Comparison of ENCODE assay signal across 15 mouse cellular contexts in genomic region chr9:121058538-121058937, GRCm38 (mm10).
DNase-seq lines count a peak whose midpoint lies in the region; ATAC-seq and TF ChIP-seq lines count a peak whose summit lies in the region.
"Had no signal": no experiment of that assay in that cellular context is flagged by ENCODE, and none has a peak within 500 bp of the region (broad histone marks: within the 10 kb centered on the region; RNA-seq: fewer than 3 reads in every experiment).

No protein-coding gene starts in this region.

- no peak for DNase-seq in embryonic facial prominence, embryonic 10.5 days (ENCODE audit: low spot score)
- no peak for DNase-seq in hindbrain, embryonic 10.5 days (ENCODE audit: low spot score)
- DNase-seq in layer of hippocampus, adult 2 months (ENCODE audit: low spot score in 2 of 2), result no peak
- no peak for DNase-seq in layer of hippocampus, postnatal 14 days (ENCODE audit: low spot score in 2 of 2)
- peak; percentile 4 for DNase-seq in lung, postnatal 14 days
- no peak for DNase-seq in left cerebral cortex, adult 18-20 months (ENCODE audit: low spot score in 2 of 2)
- DNase-seq: gastrocnemius, postnatal 25 days; layer of hippocampus, postnatal 36 days; right cerebral cortex, postnatal 14 days had no signal

- ATAC-seq in embryonic facial prominence, embryonic 13.5 days (ENCODE audit: insufficient number of reproducible peaks, insufficient read depth, low FRiP score, low TSS enrichment, low read depth), result no peak
- ATAC-seq in hindbrain, embryonic 16.5 days, result no peak
- ATAC-seq: Patski had no signal

- no peaks in the 10 kb centered on the region for H3K9me3 ChIP-seq in embryonic facial prominence, embryonic 13.5 days
- H3K9me3 ChIP-seq in embryonic facial prominence, embryonic 10.5 days, result no peaks in the 10 kb centered on the region
- H3K9me3 ChIP-seq in hindbrain, embryonic 10.5 days, result no peaks in the 10 kb centered on the region
- no peaks in the 10 kb centered on the region for H3K9me3 ChIP-seq in hindbrain, embryonic 16.5 days (ENCODE audit: control insufficient read depth, low read length)
- H3K9me3 ChIP-seq: limb, embryonic 13.5 days; midbrain, embryonic 12.5 days had no signal

- TF ChIP-seq CTCF in layer of hippocampus, adult 2 months (conservative IDR thresholded peaks at IDR 0.05), result peak; percentile 15; the same call in 1 of the 2 replicates

- no peaks in the 10 kb centered on the region for H3K36me3 ChIP-seq in embryonic facial prominence, embryonic 13.5 days
- no peaks in the 10 kb centered on the region for H3K36me3 ChIP-seq in embryonic facial prominence, embryonic 10.5 days (replicated peaks)
- no peaks in the 10 kb centered on the region for H3K36me3 ChIP-seq in hindbrain, embryonic 10.5 days
- no peaks in the 10 kb centered on the region for H3K36me3 ChIP-seq in hindbrain, embryonic 16.5 days (ENCODE audit: control insufficient read depth, insufficient read depth, low read length)
- H3K36me3 ChIP-seq: limb, embryonic 13.5 days; midbrain, embryonic 12.5 days had no signal

- no peaks in the 10 kb centered on the region for H3K27me3 ChIP-seq in embryonic facial prominence, embryonic 13.5 days
- H3K27me3 ChIP-seq in embryonic facial prominence, embryonic 10.5 days (replicated peaks; ENCODE audit: low read depth, poor library complexity, severe bottlenecking), result no peaks in the 10 kb centered on the region
- no peaks in the 10 kb centered on the region for H3K27me3 ChIP-seq in hindbrain, embryonic 10.5 days (ENCODE audit: insufficient read depth, poor library complexity, severe bottlenecking)
- H3K27me3 ChIP-seq in hindbrain, embryonic 16.5 days (replicated peaks; ENCODE audit: control insufficient read depth, insufficient read depth, low read length), result no peaks in the 10 kb centered on the region
- H3K27me3 ChIP-seq: CH12.LX; limb, embryonic 13.5 days; midbrain, embryonic 12.5 days; Patski had no signal

- no peak overlapping the region for H3K4me2 ChIP-seq in embryonic facial prominence, embryonic 13.5 days
- no peak overlapping the region for H3K4me2 ChIP-seq in hindbrain, embryonic 16.5 days (ENCODE audit: low read length)
- H3K4me2 ChIP-seq: limb, embryonic 13.5 days; midbrain, embryonic 12.5 days had no signal

- WGBS in embryonic facial prominence, embryonic 13.5 days, result 84% methylated on average over 8 of the region's 8 CpGs
- 90% methylated on average over 8 of the region's 8 CpGs for WGBS in embryonic facial prominence, embryonic 10.5 days
- 79% methylated on average over 8 of the region's 8 CpGs for WGBS in hindbrain, embryonic 10.5 days
- 75% methylated on average over 8 of the region's 8 CpGs for WGBS in hindbrain, embryonic 16.5 days

- H3K9ac ChIP-seq in embryonic facial prominence, embryonic 13.5 days, result no peak overlapping the region
- no peak overlapping the region for H3K9ac ChIP-seq in hindbrain, embryonic 16.5 days (ENCODE audit: low read depth, low read length)
- H3K9ac ChIP-seq: limb, embryonic 13.5 days; midbrain, embryonic 12.5 days had no signal

- peaks cover 20% of the 10 kb centered on the region for H3K4me1 ChIP-seq in embryonic facial prominence, embryonic 13.5 days
- H3K4me1 ChIP-seq in embryonic facial prominence, embryonic 10.5 days, result peaks cover 35% of the 10 kb centered on the region
- peaks cover 30% of the 10 kb centered on the region for H3K4me1 ChIP-seq in hindbrain, embryonic 10.5 days (replicated peaks)
- peaks cover 12% of the 10 kb centered on the region for H3K4me1 ChIP-seq in hindbrain, embryonic 16.5 days (ENCODE audit: control insufficient read depth, insufficient read depth, low read depth, low read length)

- no peak overlapping the region for H3K4me3 ChIP-seq in embryonic facial prominence, embryonic 13.5 days
- no peak overlapping the region for H3K4me3 ChIP-seq in embryonic facial prominence, embryonic 10.5 days
- H3K4me3 ChIP-seq in hindbrain, embryonic 10.5 days, result no peak overlapping the region
- no peak overlapping the region for H3K4me3 ChIP-seq in hindbrain, embryonic 16.5 days (ENCODE audit: low read length)
- H3K4me3 ChIP-seq in layer of hippocampus, adult 2 months, result no peak overlapping the region
- H3K4me3 ChIP-seq: limb, embryonic 13.5 days; midbrain, embryonic 12.5 days had no signal

- peak overlapping the region; percentile 45; the same call in 1 of the 2 replicates for H3K27ac ChIP-seq in embryonic facial prominence, embryonic 13.5 days
- no peak overlapping the region for H3K27ac ChIP-seq in embryonic facial prominence, embryonic 10.5 days (replicated peaks)
- H3K27ac ChIP-seq in hindbrain, embryonic 10.5 days, result peak overlapping the region; percentile 50; the same call in 1 of the 2 replicates
- no peak overlapping the region for H3K27ac ChIP-seq in hindbrain, embryonic 16.5 days (ENCODE audit: low read depth, low read length)
- peak overlapping the region; percentile 18; the same call in 1 of the 2 replicates for H3K27ac ChIP-seq in layer of hippocampus, adult 2 months
- H3K27ac ChIP-seq: limb, embryonic 13.5 days; midbrain, embryonic 12.5 days had no signal

Comparison
In these comparisons a context has a peak if more than half of its experiments do, and no peak if none do; other contexts are left out.
1. H3K27ac ChIP-seq: peak in embryonic facial prominence, embryonic 13.5 days (single experiment), hindbrain, embryonic 10.5 days (single experiment) and layer of hippocampus, adult 2 months (single experiment); none in embryonic facial prominence, embryonic 10.5 days (single experiment) and hindbrain, embryonic 16.5 days (single experiment).